Mouse (Mus musculus): ENCODE measurements at regions not wholly inside any gene's neighbourhood (a gene's known extent, or its start where the extent isn't known, plus 50 kb on each side); places are given as distances from the start of the nearest gene placed in this dataset.

- TF ChIP-seq CTCF (IDR thresholded peaks at IDR 0.05; ENCODE audit: borderline replicate concordance, insufficient read depth, low read depth, low read length) (no peak), POLR2A (IDR thresholded peaks at IDR 0.05; ENCODE audit: borderline replicate concordance, insufficient read depth, low read length) (no peak)
Measured at GRCm38 (mm10) chr13:44332716-44333240, 396.5 kb upstream of the Jarid2 start.

All from cerebellum, adult 2 months (tissue).